Comparison of ENCODE assay signal across 24 mouse cellular contexts in the genomic region with DNA sequence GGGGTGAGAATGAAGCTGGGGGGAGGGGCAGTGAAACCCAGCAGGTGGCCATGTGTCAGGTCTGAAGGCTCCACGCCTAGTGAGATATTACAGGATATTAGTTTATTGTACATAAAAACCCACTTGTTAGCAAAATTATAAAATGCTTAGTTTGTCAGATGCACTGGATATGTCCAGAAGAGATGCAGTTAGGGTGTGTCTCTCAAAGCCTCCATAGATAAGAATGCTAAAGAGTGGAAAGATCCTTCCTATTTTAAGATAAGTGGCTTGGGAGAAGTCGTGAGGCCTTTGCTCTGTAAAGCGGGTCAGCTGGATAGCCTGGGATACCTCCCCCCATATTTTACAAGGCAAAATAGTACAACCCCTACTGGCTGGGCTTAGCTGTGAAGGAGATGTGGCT.
"Had no signal": no experiment of that assay in that cellular context is flagged by ENCODE, and none has a peak within 500 bp of the region (broad histone marks: within the 10 kb centered on the region; RNA-seq: fewer than 3 reads in every experiment).

No protein-coding gene starts in this region.

- ATAC-seq: hindbrain, embryonic 16.5 days; intestine, embryonic 16.5 days had no signal

- H3K9ac ChIP-seq: heart, embryonic 12.5 days; hindbrain, embryonic 12.5 days; hindbrain, embryonic 14.5 days; kidney, embryonic 15.5 days had no signal

- H3K4me3 ChIP-seq: gastrocnemius, adult 2 months; heart, embryonic 10.5 days; heart, embryonic 12.5 days; hindbrain, embryonic 10.5 days; hindbrain, embryonic 12.5 days; kidney, embryonic 15.5 days; layer of hippocampus, adult 2 months; left cerebral cortex, adult 2 months; limb, embryonic 10.5 days; limb, embryonic 12.5 days had no signal

- H3K27ac ChIP-seq: gastrocnemius, adult 2 months; heart, embryonic 10.5 days; hindbrain, embryonic 10.5 days; hindbrain, embryonic 12.5 days; hindbrain, embryonic 14.5 days; kidney, embryonic 15.5 days; kidney, postnatal 0 days; layer of hippocampus, adult 2 months; left cerebral cortex, adult 2 months; limb, embryonic 10.5 days; limb, embryonic 12.5 days had no signal

- H3K27me3 ChIP-seq: heart, embryonic 12.5 days; kidney, embryonic 15.5 days; limb, embryonic 12.5 days had no signal

- H3K9me3 ChIP-seq: heart, embryonic 10.5 days; heart, embryonic 12.5 days; hindbrain, embryonic 10.5 days; hindbrain, embryonic 12.5 days; kidney, embryonic 15.5 days; limb, embryonic 10.5 days; limb, embryonic 12.5 days had no signal

- H3K4me2 ChIP-seq: heart, embryonic 12.5 days; hindbrain, embryonic 12.5 days; hindbrain, embryonic 14.5 days; kidney, embryonic 15.5 days; limb, embryonic 12.5 days had no signal

- DNase-seq: gastrocnemius, adult 2 months; gastrocnemius, postnatal 10 days; gastrocnemius, postnatal 25 days; heart, adult 18-20 months; heart, postnatal 10 days; heart, postnatal 4 days; kidney, adult 11 months; kidney, adult 2 months; kidney, adult 9 months; kidney, postnatal 14 days; kidney, postnatal 4 days had no signal
